Mouse (Mus musculus) liver, postnatal 0 days (tissue): ENCODE data around the gene Ccl6. TPM values are rescaled to one million over a fixed set of nuclear protein-coding genes. Genes with fewer than 3 reads are reported as not detected.

Experiments
- ATAC-seq: fragments of 200-750 bp; cut with Nextera tagmentation; 2 replicates; pipeline ENCODE4 v1.8.0; 2017; ENCODE audit warnings: mild to moderate bottlenecking, moderate library complexity
- DNase-seq: peaks from one replicate; pipeline ENCODE4 v3.0.0-alpha.2; 2016
- H3K27ac ChIP-seq: fragments of 300-500 bp; sonication (generic); 2 replicates; pipeline ENCODE4 v1.5.1; 2014; ENCODE audit warnings: antibody characterized with exemption, moderate library complexity, mild to moderate bottlenecking, low read depth
- H3K27me3 ChIP-seq: fragments of 300-500 bp; sonication (generic); 2 replicates; pipeline ENCODE4 v1.6.1; 2014; ENCODE audit warnings: low read length, control low read depth, mixed read lengths; ENCODE audit not compliant: insufficient read depth
- H3K36me3 ChIP-seq: fragments of 300-500 bp; sonication (generic); replicated peaks from 2 replicates; pipeline ENCODE4 v1.6.1; 2014; ENCODE audit warnings: mild to moderate bottlenecking, control low read depth, low read length, moderate library complexity, mixed read lengths; ENCODE audit not compliant: insufficient read depth
- H3K4me1 ChIP-seq: fragments of 300-500 bp; sonication (generic); 2 replicates; pipeline ENCODE4 v1.6.1; 2014; ENCODE audit warnings: antibody characterized with exemption, mild to moderate bottlenecking, control low read depth; ENCODE audit not compliant: insufficient read depth
- H3K4me2 ChIP-seq: fragments of 300-500 bp; sonication (generic); 2 replicates; pipeline ENCODE4 v1.6.1; 2014; ENCODE audit warnings: low read depth, mild to moderate bottlenecking, low read length, moderate library complexity, mixed read lengths
- H3K4me3 ChIP-seq: fragments of 300-500 bp; sonication (generic); 2 replicates; pipeline ENCODE4 v1.5.1; 2014; ENCODE audit warnings: low read depth, low read length
- H3K9ac ChIP-seq: fragments of 300-500 bp; sonication (generic); replicated peaks from 2 replicates; pipeline ENCODE4 v1.6.1; 2014; ENCODE audit warnings: mild to moderate bottlenecking, moderate library complexity
- H3K9me3 ChIP-seq: fragments of 300-500 bp; sonication (generic); 2 replicates; pipeline ENCODE4 v1.6.1; 2016; ENCODE audit warnings: mild to moderate bottlenecking, control low read depth, low read length, mixed read lengths
- CTCF ChIP-seq: sonication (generic); IDR thresholded peaks from 2 replicates; pipeline ENCODE4 v1.5.1; 2016; ENCODE audit warnings: antibody characterized with exemption, low read depth
- EP300 ChIP-seq: IDR thresholded peaks from 2 replicates; pipeline ENCODE4 v1.6.1; 2016; ENCODE audit warnings: antibody characterized with exemption, low read depth, mild to moderate bottlenecking
- WGBS: fragments of 180-500 bp; shearing (Covaris S2); extraction: QIAGEN DNeasy Blood & Tissue Kit; methylation state at CpG from one replicate; pipeline ENCODE4 v1.1.7; 2014; ENCODE audit not compliant: insufficient replicate concordance; 5-methylcytosine and 5-hydroxymethylcytosine counted together
- polyA plus RNA-seq: library from polyadenylated mRNA; unstranded; fragments of >200 nt; fragmentation: Nextera tagmentation; extraction: Ambion mirVana; gene quantifications from 2 replicates; pipeline ENCODE4 v1.2.1, GENCODE M21; 2015

The Ccl6 gene
- polyA plus RNA-seq, 1 experiment from 2014 or later, result 55.2 TPM

DNA sequence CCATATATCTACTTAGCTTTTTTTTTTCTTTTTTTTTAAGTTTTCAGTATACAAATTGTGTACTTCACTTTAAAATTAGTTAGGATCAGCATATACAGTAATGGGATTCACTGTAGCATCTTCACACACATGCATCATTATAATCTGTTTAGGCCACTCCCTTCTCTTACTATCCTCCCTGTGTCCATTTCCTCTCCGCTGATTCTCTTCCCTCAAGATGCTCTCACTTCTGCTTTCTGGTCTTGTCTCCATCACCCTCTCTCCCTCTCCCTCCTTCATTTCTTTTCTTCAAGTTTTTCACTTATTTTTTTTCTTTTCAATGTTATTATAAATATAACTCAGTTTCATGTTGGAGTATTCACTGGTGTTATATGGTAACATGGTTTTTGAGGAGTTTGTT, 26.1 kb upstream of the Ccl6 start:
- Histone ChIP-seq H3K9me3 (no peaks in the 10 kb centered on the region), H3K9ac (no peak overlapping the region), H3K4me3 (no peak overlapping the region), H3K27ac (no peak overlapping the region), H3K27me3 (no peaks in the 10 kb centered on the region), H3K4me1 (peaks cover 3% of the 10 kb centered on the region; the same call in 1 of the 2 replicates), H3K36me3 (no peaks in the 10 kb centered on the region), H3K4me2 (no peak overlapping the region)
- ATAC-seq (no peak), DNase-seq (no peak)
- 53% methylated on average over 1 of the region's 1 CpGs for WGBS
- TF ChIP-seq EP300, result no peak
- TF ChIP-seq CTCF, result no peak

- DNase-seq (no peak), ATAC-seq (no peak)
- WGBS, result 46% methylated on average over 5 of the region's 5 CpGs
- H3K4me2 ChIP-seq, result no peak overlapping the region
- no peaks in the 10 kb centered on the region for H3K27me3 ChIP-seq
- no peaks in the 10 kb centered on the region for H3K36me3 ChIP-seq
- no peaks in the 10 kb centered on the region for H3K9me3 ChIP-seq
- no peak overlapping the region for H3K9ac ChIP-seq
- H3K4me3 ChIP-seq, result no peak overlapping the region
- peaks cover 3% of the 10 kb centered on the region; the same call in 1 of the 2 replicates for H3K4me1 ChIP-seq
- H3K27ac ChIP-seq, result no peak overlapping the region
- TF ChIP-seq CTCF (no peak), EP300 (no peak)
Measured at GRCm38 (mm10) chr11:83618238-83618637, 25.4 kb upstream of the Ccl6 start.

- TF ChIP-seq EP300 (no peak), CTCF (no peak)
- DNase-seq (no peak), ATAC-seq (peak; percentile 49; the same call in 1 of the 2 replicates)
- WGBS, result 60% methylated on average over 1 of the region's 1 CpGs
- H3K4me1 ChIP-seq, result peaks cover 3% of the 10 kb centered on the region; the same call in 1 of the 2 replicates
- H3K4me2 ChIP-seq, result no peak overlapping the region
- H3K4me3 ChIP-seq, result no peak overlapping the region
- H3K36me3 ChIP-seq, result no peaks in the 10 kb centered on the region
- H3K27me3 ChIP-seq, result no peaks in the 10 kb centered on the region
- no peak overlapping the region for H3K9ac ChIP-seq
- H3K27ac ChIP-seq, result no peak overlapping the region
- no peaks in the 10 kb centered on the region for H3K9me3 ChIP-seq
Measured at GRCm38 (mm10) chr11:83616586-83616985, 23.7 kb upstream of the Ccl6 start.

DNA sequence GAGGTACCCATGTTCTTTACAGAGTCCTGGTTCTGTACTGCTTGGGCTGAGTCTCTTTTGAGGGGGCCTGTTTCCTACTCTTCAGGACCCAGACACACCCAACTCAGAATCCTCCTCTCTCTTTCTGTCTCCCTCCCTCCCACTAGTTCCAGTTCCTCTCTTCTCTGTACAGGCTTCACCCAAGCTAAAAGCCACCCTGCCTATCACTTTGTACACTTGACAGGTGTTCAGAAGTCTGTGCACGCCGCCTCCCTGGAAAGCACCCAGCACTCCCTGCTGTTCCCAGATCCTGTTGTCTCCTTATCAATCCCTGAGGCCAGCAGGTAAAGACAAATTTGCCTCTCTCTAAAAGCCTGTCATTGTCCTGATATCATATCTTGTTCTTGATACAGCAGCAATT, 18.0 kb upstream of the Ccl6 start:
- 50% methylated on average over 2 of the region's 2 CpGs for WGBS
- Histone ChIP-seq H3K4me3 (no peak overlapping the region), H3K27me3 (no peaks in the 10 kb centered on the region), H3K9me3 (no peaks in the 10 kb centered on the region), H3K27ac (no peak overlapping the region), H3K9ac (no peak overlapping the region), H3K36me3 (no peaks in the 10 kb centered on the region), H3K4me2 (no peak overlapping the region), H3K4me1 (peaks cover 3% of the 10 kb centered on the region; the same call in 1 of the 2 replicates)
- no peak for TF ChIP-seq CTCF
- no peak for TF ChIP-seq EP300
- DNase-seq (no peak), ATAC-seq (no peak)

DNA sequence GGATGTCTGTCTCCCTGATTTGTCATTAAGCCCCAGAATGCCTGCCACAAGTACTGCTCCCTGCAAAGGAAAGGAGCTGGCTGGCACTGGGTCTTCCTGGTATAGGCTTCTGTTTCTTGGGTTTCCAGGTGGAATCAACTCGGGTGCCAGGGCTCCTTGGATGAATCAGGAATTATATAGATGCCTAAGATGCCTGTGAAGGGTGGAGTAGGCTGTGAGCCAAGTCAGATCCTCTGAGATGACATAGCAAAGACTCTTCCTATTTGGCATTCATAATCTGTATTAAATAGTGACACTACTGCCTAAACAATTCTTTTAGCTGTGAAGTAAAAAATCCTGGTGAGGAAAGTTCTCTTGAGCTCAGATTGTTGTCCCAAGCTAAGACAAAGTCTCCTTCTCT, 13.5 kb upstream of the Ccl6 start:
- Histone ChIP-seq H3K27me3 (no peaks in the 10 kb centered on the region), H3K4me1 (peaks cover 3% of the 10 kb centered on the region; the same call in 1 of the 2 replicates), H3K9ac (no peak overlapping the region), H3K9me3 (no peaks in the 10 kb centered on the region), H3K4me3 (no peak overlapping the region), H3K27ac (no peak overlapping the region), H3K4me2 (no peak overlapping the region), H3K36me3 (no peaks in the 10 kb centered on the region)
- 41% methylated on average over 1 of the region's 1 CpGs for WGBS
- ATAC-seq, result no peak
- no peak for TF ChIP-seq EP300
- no peak for TF ChIP-seq CTCF
- DNase-seq, result no peak

DNA sequence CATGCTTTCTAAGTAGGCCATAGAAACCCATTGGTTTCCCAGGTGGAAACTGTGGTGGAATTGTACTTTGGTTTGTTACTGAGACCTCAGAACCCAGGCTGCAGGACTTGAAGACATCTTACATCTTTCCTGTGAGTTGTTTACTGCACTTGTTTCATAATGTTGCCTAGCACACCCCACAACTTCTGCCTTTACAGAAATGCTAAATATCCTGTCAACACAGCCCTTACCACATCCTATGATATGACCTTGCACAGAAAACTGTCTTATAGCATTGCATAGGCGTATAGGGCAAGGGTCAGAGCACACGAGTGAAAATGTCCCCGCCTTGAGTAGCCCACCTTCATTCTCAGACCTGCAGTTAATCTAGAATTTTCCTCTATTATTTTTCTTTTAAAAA, 12.6 kb upstream of the Ccl6 start:
- no peak for ATAC-seq
- no peak for DNase-seq
- 71% methylated on average over 3 of the region's 3 CpGs for WGBS
- H3K4me3 ChIP-seq, result no peak overlapping the region
- H3K4me2 ChIP-seq, result no peak overlapping the region
- H3K27ac ChIP-seq, result peak overlapping the region; percentile 37
- no peaks in the 10 kb centered on the region for H3K9me3 ChIP-seq
- no peak for TF ChIP-seq CTCF
- no peak for TF ChIP-seq EP300
- H3K27me3 ChIP-seq, result no peaks in the 10 kb centered on the region
- H3K36me3 ChIP-seq, result no peaks in the 10 kb centered on the region
- peaks cover 3% of the 10 kb centered on the region; the same call in 1 of the 2 replicates for H3K4me1 ChIP-seq
- H3K9ac ChIP-seq, result no peak overlapping the region

DNA sequence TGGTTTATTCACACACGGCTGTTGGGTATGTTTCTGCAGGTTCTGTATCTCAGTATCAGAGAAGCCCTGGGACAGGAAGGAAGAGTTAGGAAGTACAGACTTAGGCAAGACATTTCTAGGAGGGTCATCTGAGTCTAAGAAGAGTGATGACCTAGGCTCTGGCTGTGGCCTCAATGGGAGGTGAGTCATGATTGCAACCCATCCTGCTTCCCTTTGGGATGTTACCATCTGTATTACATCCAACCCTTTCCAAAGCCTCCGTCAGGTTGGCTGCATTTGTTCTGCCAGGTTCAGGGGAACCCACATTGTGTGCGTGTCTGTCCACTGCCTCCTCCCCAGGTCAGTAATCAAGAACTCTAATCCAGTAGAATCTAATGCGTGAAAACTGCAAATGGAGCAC, 11.8 kb upstream of the Ccl6 start:
- ATAC-seq, result no peak
- TF ChIP-seq CTCF (no peak), EP300 (no peak)
- Histone ChIP-seq H3K4me1 (peaks cover 3% of the 10 kb centered on the region; the same call in 1 of the 2 replicates), H3K27ac (peak overlapping the region; percentile 37), H3K4me2 (no peak overlapping the region), H3K4me3 (no peak overlapping the region), H3K9me3 (no peaks in the 10 kb centered on the region), H3K9ac (no peak overlapping the region), H3K27me3 (no peaks in the 10 kb centered on the region), H3K36me3 (no peaks in the 10 kb centered on the region)
- WGBS, result 68% methylated on average over 4 of the region's 4 CpGs
- DNase-seq, result no peak
